Mouse (Mus musculus) stomach, postnatal 0 days (tissue): Measurements from ENCODE around the gene A630001G21Rik.

Source experiments
- CTCF ChIP-seq: IDR thresholded peaks from 2 replicates; pipeline ENCODE4 v1.5.1; 2016; ENCODE audit warnings: antibody characterized with exemption, low read depth, mild to moderate bottlenecking, moderate library complexity
- EP300 ChIP-seq: optimal IDR thresholded peaks from 2 replicates; pipeline ENCODE3; 2016; ENCODE audit warnings: antibody characterized with exemption

- TF ChIP-seq CTCF (no peak), EP300 (no peak)
Observed at GRCm38 (mm10) chr1:85742333-85742732, 36.1 kb downstream of the A630001G21Rik start.
